Mouse (Mus musculus) lung, postnatal 4 days (tissue): Measurements from ENCODE around the gene Ddost.

ENCODE experiments used
- DNase-seq, 2 experiments: peaks; one replicate each; pipeline ENCODE4 v3.0.0; 2021

The Ddost gene

DNA sequence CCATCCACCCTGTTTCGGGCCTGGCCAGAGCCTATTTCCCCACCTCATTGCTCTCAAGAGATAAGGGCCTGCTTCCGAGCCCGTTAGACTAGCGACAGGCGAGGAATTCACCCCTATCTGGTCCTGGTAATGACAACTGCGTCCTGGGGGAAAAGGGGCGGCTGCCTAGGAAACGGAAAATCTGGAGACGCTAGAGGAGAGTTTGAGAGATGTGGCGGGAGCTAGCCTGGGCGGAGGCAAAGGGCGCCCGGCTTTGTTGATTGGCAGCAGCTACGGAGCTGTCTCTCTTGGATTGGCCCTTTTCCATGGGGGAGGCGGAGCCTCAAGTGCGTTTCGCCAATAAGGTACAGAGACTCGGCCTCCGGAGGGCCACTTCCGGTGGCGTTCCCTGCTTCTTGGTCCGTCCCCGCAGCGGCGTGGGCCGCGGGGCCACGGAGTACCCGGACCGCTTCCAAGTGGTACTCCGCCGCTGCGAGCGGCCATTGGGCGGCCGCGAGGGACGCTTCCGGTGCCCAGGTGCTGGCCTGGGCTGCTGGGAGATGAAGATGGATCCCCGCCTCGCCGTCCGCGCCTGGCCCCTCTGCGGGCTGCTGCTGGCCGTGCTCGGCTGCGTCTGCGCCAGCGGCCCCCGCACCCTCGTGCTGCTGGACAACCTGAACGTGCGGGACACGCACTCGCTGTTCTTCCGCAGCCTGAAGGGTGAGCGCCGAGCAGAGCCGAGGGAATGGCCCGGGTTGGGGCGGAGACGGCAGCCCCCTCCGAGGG is at the start of gene Ddost:
Gene Ddost, plus strand, starts transcription at position 391 of the 765 bp plus-strand sequence.
- DNase-seq: peak; percentile 98 to 99

DNA sequence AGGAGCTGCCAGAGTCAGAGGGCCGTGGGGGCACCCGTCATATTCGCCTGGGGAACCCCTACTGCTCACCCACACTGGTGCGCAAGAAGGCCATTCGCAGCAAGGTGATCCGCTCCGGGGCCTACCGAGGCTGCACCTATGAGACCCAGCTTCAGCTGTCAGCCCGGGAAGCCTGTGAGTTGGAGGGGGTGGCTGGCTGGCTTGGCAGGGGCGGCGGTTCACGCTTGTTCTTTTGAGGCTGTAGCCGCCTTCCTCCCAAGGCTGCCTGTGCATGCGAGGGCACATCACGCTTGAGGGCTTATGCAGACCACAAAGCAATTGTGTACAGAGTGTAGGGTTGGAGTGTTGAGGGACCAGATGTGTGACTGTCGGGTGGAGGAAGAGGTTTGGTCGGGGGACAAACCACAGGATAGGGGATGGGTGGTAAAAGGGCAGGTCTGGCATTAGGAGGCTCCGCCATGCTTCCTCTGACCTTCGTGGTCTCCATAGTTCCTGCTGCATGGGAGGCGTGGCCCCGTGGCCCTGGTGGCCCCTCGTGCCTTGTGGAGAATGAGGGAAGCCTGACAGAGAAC is 47.3 kb upstream of the Ddost start:
- DNase-seq: peak in 1 of 2 experiments; percentile 23

DNA sequence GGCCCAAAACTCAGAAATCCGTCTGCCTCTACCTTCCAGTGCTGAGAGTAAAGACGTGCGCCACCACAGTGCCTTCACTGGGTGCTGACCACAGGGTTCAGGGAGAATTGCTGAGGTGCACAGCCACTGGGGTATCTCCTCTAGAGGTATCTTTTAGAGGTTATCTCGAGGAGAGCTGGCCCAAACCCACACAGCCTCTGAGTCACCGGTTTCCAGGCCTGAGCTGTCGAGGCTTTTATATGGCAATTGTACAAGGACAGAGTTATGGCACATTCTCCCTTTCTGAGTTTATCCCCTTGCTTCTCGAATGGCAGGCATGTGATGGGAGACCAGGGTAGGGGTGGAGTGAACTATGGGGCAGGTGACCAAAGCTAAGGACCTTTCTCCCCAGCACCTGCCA is 45.9 kb upstream of the Ddost start:
- DNase-seq: no peak

DNA sequence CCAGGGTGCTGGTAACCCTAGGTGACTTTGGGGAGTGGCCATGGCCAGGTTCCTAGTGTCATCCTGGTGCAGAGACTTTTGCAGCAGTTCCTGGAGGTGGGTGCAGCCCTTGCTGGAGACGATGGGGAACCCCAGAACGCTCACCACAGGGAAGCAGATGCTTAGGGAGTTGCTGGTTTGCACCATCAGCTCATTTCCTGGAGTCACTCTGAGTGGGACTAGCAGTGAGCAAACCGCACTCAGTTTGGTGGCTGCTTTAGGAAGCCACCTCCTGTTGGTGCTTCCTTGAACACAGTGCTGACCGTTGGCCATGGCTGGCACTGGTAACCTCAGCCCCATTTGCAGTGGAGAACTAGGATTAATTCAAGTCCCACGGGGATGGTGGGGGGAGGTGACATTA is 45.0 kb upstream of the Ddost start:
- peak in 1 of 2 experiments; percentile 16 for DNase-seq

DNA sequence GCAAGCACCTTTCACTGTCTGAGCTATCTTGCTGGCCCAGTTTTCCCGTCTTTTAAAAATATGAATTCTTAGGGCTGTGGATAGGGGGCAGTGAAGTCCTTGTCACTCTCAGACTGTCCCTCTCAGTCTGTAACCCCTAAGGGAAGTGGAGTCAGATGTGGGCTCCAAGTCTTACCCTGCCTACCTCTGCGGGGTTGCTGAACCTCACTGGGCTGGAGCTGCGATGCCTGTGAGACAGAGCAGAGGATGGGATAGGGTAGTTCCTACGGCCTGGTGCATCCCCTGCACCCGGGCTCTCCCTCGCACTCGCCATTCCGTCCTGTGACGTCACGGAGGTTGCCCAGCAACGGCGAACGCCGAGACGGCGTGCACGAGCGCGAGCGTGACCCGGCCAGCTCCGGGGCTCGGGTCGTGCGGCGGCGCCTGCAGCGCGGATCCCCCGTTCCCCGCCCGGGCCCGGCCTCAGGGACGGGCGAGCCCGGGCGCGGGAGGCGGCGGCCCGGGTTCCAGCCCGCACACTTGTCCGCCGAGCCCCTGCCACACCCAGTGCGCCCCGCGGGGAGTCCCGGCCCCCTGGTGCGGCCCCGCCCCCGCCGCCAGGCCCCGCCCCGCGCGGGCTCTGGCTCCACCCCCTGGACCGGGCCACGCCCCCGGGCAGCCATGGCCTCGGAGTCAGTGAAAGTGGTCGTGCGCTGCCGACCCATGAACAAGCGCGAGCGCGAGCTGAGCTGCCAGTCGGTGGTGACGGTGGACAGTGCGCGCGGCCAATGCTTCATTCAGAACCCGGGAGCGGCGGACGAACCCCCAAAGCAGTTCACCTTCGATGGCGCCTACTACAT is 42.5 kb upstream of the Ddost start:
- peak; percentile 92 to 93 for DNase-seq

DNA sequence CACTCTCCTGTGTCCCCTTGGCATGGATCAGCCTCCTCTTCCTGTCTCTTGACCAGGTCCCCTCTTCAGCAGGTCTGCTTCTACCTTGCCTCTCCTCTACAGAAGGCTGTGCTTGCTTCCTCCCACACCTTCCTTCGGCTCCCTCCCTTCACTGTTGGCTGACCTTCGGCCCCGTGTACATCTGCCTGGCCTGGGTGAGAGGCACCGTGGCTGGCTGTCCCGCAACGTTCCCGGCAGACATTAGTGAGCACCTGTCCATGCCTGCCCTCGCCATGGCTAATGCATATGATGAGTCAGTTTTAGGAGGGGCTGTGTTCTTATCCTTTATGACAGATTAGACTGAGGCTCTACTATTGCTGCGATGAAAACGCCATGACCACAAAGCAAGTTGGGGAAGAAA is 36.7 kb upstream of the Ddost start:
- no peak for DNase-seq

DNA sequence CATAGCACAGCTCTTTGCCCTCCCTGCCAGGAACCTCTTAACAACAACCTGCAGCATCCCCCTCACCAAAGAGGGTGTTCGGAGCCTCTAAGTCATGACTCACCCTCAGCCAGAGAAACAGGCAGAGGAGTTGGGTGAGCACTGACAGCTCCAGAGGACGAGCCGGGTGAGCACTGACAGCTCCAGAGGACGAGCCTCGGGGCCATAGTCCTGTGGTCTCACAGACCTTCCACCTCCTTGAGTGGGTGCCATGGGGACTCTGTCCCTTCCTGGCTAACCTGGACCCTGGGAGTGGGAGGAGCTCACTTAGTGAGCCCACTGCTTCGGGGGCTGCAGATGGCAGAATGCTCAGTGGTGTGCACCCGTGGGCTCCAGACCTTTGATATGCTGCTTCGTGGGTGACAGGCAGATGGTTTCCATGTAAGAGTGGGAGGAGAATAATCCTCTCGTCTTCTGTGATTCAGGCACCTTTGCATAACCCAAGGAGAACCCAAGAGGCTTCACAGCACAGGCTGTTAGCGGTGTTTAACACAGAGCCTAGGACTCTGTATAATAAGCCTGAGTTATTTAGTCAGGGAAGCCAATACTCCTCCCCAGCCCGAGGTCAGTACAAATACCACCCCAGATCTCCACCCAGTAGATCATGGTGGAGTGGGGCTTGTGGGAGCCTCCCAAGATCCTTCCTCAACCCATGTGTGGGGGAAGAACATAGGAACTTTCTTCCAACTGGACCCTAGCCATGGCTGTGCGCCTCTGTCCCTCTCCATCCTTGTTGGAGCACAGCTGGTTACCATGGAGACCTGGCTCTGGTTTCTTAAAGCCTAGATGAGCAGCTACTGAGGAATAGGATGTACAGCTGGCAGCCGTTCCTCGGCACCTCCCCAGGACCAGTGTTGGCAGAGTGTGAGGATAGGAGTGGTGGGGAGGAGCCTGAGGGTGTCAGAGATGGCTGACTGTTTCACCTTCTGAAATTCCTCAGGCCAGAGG is 32.2 kb upstream of the Ddost start:
- DNase-seq: peak; percentile 43 to 71

DNA sequence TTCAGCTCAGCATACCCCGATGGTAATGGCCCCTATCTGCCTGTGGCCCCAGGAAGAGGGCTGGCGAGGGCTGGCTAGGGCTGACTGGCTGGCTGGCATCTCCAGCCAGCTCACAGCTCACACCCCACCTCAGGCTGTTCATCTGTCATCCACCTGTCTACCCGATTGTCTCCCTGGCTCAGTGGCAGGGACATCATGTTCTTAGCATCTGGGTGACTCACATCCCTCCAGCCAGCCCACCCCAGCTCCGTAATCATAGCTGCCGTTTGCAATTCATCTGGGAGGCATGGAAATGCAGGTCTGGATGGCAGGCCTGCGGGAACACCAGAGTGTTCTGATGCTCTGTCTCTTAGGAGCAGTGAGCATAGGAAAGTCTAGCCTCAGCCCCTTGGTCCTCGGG is 26.2 kb upstream of the Ddost start:
- no peak for DNase-seq

DNA sequence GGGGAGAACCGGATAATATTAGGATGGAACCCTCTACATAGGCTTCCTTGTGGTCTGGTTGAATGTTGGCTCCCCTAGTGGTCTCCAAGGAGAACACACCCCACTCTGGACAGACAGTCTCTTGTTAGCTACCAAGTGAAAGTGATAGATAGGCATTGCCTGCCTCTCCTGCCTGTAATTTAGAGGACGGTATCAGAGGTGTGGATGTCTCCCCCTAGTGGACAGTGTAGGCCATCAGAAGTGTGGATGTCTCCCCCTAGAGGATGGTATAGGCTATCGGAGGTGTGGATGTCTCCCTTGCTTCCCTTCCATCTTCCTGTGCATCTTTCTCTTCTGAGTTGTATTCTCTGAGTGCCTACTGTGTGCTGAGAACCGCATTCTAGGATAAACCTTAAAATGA is 21.7 kb upstream of the Ddost start:
- DNase-seq: peak; percentile 62 to 82

DNA sequence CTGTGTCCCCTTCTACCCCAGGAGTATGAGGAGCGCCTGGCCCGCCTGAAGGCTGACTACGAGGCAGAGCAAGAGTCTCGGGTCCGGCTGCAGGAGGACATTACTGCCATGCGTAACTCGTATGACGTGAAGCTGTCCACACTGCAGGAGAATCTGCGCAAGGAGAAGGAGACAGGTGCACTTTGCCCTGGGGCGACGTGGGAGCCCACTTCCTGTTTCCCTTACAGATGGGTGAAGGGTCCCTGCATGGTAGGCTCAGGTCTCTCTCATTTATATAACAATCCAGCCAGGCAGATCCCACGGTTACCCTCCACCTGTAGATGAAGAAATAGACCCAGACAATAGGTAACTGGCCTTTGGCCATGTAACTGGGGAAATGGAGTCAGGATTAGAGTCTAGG is 18.1 kb upstream of the Ddost start:
- DNase-seq: no peak

DNA sequence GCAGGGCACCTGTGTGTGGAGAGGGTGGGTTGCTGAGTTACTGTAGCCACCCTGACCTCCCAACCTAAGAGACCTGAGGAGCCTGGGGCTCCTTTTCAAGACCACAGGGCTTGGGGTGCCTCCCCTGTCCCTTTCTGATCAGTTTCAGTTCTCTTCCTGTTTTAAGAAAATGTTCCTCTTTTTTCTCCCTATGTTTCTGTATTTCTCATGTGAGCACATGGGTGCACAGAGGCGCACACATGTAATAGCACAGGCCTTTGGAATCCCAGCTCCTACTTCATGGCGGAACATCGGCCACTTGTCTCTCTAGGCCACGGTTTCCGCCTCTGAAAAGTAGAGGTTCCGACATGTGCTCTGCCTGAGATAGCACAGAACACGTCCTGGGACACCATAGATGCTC is 15.8 kb upstream of the Ddost start:
- no peak for DNase-seq

DNA sequence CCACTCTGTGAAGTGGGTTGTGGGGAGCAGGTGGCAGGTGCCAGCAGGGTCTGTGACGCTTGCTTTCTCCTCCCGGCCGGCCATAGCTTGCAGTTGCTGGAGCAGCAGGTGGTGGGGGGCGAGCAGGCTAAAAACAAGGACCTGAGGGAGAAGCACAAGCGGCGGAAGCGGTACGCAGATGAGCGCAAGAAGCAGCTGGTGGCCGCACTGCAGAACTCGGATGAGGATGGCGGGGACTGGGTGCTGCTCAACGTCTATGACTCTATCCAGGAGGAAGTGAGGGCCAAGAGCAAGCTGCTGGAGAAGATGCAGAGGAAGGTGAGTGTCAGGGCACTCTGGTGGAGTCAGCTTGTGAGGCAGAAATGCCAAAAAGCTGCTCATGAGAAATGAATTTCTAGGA is 12.5 kb upstream of the Ddost start:
- no peak for DNase-seq

DNA sequence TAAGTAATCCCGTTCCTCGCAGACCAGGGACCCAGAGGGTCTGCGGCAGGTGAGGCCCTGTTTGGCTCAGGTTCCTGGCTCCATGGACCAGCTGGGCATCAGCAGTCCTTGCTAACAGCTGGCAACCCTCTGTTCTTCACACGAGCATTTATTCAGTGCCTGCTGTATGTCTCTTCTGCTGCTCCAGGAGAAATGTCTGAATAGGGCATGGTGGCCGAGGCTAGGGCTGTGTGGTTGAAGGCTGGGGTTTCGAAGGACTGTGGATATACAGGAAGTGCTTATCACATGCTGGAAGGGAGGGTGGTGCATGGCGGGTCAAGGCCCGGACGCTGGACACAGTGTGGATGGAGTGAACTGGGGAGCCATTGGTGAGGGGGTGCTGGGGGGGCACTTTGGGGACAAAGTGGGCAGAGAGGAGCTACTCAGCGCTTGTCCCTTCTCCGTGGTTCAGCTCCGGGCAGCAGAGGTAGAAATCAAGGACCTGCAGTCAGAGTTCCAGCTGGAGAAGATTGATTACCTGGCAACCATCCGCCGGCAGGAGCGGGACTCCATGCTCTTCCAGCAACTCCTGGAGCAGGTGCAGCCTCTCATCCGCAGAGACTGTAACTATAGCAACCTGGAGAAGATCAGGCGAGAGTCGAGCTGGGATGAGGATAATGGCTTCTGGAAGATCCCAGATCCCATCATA is 11.1 kb upstream of the Ddost start:
- DNase-seq: peak in 1 of 2 experiments; percentile 16

DNA sequence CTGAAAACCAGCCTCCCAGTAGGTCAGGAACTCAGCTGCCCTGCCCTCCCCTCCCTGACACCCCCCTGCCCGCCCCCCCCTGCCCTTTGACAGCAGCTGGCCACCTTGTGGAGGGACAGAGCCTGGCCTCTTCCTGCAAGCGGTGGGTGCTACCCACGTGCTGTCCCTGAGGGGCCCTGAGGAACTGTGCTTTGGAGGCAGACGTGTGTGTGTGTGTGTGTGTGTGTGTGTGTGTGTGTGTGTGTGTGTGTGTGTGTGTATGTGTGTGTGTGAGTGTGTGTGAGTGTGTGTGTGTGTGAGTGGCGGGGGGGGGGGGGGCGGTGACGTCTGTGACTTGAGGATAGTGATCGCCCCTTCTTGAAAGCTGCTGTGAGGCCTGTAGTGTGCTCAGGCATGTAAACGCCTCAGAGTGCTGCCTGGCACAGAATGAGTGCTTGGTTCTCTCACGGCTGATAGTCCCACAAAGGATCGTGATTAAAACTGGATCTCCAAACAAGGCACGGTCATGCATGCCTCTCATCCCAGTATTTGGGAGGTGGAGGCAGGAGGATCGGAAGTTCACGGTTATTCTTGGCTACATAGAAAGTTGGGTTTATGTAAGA is 10.5 kb upstream of the Ddost start:
- DNase-seq: no peak

DNA sequence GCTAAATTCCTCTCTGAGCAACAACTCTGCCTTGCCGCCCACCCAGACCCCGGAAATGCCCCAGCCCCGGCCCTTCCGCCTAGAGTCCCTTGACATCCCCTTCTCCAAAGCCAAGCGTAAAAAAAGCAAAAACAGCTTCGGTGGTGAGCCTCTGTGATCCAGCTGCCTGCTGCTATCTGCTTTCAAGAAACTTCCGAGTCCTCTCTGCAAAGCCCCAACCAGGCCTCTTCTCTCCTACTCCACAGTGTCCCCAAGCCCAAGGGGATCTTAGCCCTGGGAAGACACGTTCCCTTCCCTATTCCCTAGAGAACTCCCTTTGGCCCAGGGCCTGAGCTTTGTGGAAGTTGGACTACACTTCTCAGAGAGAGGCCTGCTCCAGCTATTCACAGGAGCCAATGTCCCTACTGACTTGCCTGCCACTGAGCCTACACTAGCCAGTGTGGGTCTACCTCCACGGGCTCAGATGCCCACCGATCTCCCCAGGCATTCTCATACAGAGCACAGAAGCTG is 3.2 kb upstream of the Ddost start:
- no peak for DNase-seq

DNA sequence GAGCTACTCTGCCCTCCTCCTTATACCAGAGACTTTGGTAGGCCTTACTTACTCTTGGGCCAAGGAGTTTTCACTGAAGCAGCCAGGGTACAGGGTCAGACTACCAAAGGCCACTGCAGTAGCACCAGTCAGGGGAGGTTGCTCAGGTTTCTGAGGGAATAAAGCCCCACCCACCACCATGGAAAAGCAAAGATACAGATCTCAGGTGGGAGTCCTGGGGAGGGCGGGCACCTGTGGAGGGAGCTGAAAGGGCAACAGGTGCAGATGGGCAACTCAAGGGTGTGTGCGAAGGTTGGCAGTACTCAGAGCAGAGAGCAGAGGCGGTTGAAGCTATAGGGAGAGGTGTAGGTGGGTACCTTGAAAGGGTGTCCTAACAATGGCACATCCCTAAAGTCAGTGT is 1.5 kb upstream of the Ddost start:
- DNase-seq: no peak

DNA sequence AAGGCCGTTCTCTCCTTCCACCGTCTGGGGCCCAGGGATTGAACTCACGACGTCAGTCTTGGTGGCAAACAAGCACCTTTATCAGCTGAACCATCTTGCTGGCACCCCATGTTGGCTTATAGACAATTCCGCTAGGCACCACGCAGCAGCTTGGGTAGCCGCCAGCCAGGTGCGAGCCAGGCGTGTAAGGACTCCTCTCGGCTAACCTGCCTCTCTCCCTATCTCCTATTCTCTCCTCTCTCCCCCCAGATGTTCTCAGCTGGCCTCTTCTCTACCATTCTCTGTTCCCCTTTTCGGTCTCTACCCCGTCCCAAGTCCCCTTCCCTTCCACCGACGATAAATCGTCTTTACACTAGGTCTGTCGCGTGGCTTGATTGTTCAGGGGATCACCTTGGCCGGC is 788 bp upstream of the Ddost start:
- no peak for DNase-seq

DNA sequence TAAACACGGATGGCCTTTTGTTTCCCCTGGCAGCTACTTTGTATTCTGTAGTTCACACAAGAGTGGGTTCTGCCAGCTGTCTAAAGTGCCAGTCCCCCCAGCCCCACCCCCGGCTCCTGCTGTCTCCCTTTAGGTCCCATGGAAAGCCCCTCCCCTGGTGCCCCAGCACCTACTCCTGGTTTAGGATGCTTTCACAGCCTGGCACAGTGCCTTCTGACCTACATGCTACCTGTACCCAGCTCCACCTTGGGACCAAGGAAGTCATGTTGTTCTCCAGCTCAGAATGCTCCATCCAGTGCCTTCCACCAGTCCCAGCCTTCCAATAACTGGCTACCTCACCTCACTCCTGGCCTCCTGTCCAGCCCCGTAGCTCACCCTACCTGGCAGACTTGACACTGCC is 2.5 kb downstream of the Ddost start:
- no peak for DNase-seq

DNA sequence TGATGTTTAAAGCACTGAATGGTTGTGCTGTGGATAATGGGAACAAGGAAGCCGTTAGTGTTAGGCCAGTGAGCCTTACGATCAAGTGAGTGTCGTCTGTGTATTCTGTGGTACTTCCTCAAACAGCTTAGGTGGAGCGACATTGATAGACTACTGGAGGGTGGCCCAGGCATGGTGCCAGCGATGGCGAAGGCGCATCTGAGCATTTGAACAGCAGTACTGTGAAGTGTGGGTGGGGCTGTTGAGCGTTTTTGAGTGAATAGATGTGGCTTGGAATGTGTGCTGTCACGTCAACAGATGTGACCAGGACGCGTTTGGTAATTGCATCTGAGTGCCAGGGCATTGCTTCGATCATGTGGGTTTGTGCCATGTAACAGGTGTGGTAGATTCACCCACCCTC is 3.2 kb downstream of the Ddost start:
- no peak for DNase-seq

DNA sequence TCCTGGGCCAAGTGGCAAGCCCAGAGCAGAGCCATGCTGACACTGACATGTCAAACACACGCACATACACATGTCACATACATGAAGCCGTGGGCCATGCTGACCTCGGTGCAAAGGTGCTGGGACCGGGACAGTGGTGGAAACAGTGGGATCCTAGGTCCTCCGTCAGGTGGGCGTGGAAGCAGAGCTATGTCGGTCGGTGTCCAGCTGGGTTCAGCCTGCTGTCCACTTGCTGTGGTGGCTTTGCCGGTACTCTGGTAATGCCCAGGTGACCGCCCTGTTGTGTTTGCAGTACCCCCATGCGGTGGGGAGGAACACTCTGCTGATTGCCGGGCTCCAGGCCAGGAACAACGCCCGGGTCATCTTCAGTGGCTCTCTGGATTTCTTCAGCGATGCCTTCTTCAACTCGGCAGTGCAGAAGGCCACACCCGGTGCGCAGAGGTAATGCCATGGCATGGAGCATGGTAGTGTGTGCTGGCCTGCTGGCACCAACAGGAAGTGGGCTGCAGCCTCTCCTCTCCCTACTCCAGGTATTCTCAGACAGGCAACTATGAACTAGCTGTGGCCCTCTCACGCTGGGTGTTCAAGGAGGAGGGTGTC is 5.9 kb downstream of the Ddost start:
- no peak for DNase-seq

DNA sequence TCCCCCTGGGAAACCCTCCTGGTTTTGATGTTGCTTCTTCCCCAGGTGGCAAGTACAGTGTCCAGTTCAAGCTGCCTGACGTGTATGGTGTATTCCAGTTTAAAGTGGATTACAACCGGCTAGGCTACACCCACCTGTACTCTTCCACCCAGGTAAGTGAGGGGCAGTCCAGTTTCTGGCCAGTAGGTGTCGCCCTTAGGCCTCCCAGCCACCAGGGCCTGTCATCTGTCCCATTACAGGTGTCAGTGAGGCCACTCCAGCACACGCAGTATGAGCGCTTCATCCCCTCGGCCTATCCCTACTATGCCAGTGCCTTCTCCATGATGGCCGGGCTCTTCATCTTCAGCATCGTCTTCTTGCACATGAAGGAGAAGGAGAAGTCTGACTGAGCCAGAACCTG is 7.1 kb downstream of the Ddost start:
- peak in 1 of 2 experiments; percentile 66 for DNase-seq
